ENCODE assay signal across 21 mouse cellular contexts in the genomic region with DNA sequence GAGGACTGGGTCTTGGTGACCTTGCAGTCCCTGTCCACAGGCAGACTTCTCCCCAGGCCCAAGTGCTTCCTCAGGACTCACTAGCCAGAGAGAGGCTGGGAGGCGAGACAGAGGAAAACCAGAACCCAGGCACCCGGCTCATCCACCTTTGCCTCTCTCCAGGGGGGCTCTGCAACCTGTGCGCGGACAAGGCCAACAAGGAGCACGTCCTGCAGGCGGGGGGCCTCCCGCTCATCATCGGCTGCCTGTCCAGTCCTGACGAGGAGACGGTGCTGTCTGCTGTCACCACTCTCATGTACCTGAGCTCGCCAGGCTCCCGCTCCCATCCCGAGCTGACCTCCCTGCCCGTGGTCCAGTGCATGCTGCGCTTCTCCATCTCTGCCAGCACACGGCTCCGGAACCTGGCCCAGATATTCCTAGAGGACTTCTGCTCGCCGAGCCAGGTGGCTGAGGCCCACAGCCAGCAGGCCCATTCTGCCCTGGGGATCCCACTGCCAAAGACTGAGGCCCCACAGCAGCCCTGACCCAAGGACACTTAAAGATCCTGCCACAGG. TPM values are rescaled to one million over a fixed set of nuclear protein-coding genes. Genes with fewer than 3 reads are reported as not detected.
A peak's percentile ranks its signal among the peaks of the same experiment; 100 is the strongest.
DNase-seq lines count a peak whose midpoint lies in the region; ATAC-seq lines count a peak whose summit lies in the region.
"Had no signal": no experiment of that assay in that cellular context is flagged by ENCODE, and none has a peak within 500 bp of the region (broad histone marks: within the 10 kb centered on the region; RNA-seq: fewer than 3 reads in every experiment).

No protein-coding gene starts in this region.

- no peaks in the 10 kb centered on the region for H3K27me3 ChIP-seq in limb, embryonic 12.5 days
- peaks cover 7% of the 10 kb centered on the region; the same call in 1 of the 2 replicates for H3K27me3 ChIP-seq in limb, embryonic 10.5 days (ENCODE audit: low read depth, poor library complexity, severe bottlenecking)
- no peaks in the 10 kb centered on the region for H3K27me3 ChIP-seq in embryonic facial prominence, embryonic 13.5 days
- no peaks in the 10 kb centered on the region for H3K27me3 ChIP-seq in kidney, embryonic 15.5 days
- H3K27me3 ChIP-seq: liver, embryonic 13.5 days had no signal

- H3K9me3 ChIP-seq in limb, embryonic 12.5 days: no peaks in the 10 kb centered on the region
- no peaks in the 10 kb centered on the region for H3K9me3 ChIP-seq in limb, embryonic 10.5 days (replicated peaks)
- no peaks in the 10 kb centered on the region for H3K9me3 ChIP-seq in embryonic facial prominence, embryonic 13.5 days
- no peaks in the 10 kb centered on the region for H3K9me3 ChIP-seq in kidney, embryonic 15.5 days (replicated peaks)
- H3K9me3 ChIP-seq: liver, embryonic 13.5 days; midbrain, embryonic 12.5 days had no signal

- H3K27ac ChIP-seq in limb, embryonic 12.5 days: no peak overlapping the region
- no peak overlapping the region for H3K27ac ChIP-seq in limb, embryonic 10.5 days
- no peak overlapping the region for H3K27ac ChIP-seq in embryonic facial prominence, embryonic 13.5 days
- H3K27ac ChIP-seq in kidney, embryonic 15.5 days: no peak overlapping the region
- H3K27ac ChIP-seq: liver, embryonic 13.5 days; midbrain, embryonic 12.5 days had no signal

- no peak for ATAC-seq in limb, embryonic 12.5 days (ENCODE audit: insufficient number of reproducible peaks, insufficient read depth, low FRiP score, low TSS enrichment, low read depth)
- ATAC-seq in embryonic facial prominence, embryonic 13.5 days (ENCODE audit: insufficient number of reproducible peaks, insufficient read depth, low FRiP score, low TSS enrichment, low read depth): no peak
- ATAC-seq in kidney, embryonic 15.5 days (replicated peaks; ENCODE audit: low FRiP score): no peak
- ATAC-seq: CD4-positive, CD25-positive, alpha-beta regulatory T cell, adult 4 months; inflammation-experienced regulatory T-cells, adult 6 months had no signal

- H3K4me3 ChIP-seq in limb, embryonic 12.5 days (replicated peaks): no peak overlapping the region
- no peak overlapping the region for H3K4me3 ChIP-seq in limb, embryonic 10.5 days
- no peak overlapping the region for H3K4me3 ChIP-seq in embryonic facial prominence, embryonic 13.5 days
- no peak overlapping the region for H3K4me3 ChIP-seq in kidney, embryonic 15.5 days (replicated peaks)
- H3K4me3 ChIP-seq: liver, embryonic 13.5 days; midbrain, embryonic 12.5 days had no signal

- DNase-seq in cerebellum, adult 11 months: peak; percentile 66
- no peak for DNase-seq in cerebellum, postnatal 10 days
- DNase-seq in limb, embryonic 10.5 days (ENCODE audit: low spot score): no peak
- DNase-seq in cerebellum, adult 8-10 months: peak; percentile 65
- no peak for DNase-seq in frontal cortex, adult 2 months (ENCODE audit: extremely low spot score in 1 of 2, low spot score in 1 of 2)
- DNase-seq: adrenal gland, postnatal 14 days; gastrocnemius, postnatal 10 days; heart, adult 18-20 months; kidney, adult 8-10 months; kidney, postnatal 25 days; liver, embryonic 13.5 days; lung, embryonic 14.5 days; lung, postnatal 36 days; spleen, adult 18-20 months; thymus, postnatal 4 days had no signal

- no peak overlapping the region for H3K4me2 ChIP-seq in limb, embryonic 12.5 days
- H3K4me2 ChIP-seq in embryonic facial prominence, embryonic 13.5 days: no peak overlapping the region
- no peak overlapping the region for H3K4me2 ChIP-seq in kidney, embryonic 15.5 days
- H3K4me2 ChIP-seq: liver, embryonic 13.5 days; lung, embryonic 14.5 days; midbrain, embryonic 12.5 days had no signal

- H3K4me1 ChIP-seq in limb, embryonic 12.5 days (replicated peaks): peaks cover 9% of the 10 kb centered on the region
- peaks cover 34% of the 10 kb centered on the region for H3K4me1 ChIP-seq in limb, embryonic 10.5 days
- H3K4me1 ChIP-seq in embryonic facial prominence, embryonic 13.5 days: peaks cover 21% of the 10 kb centered on the region
- H3K4me1 ChIP-seq in kidney, embryonic 15.5 days: peaks cover 23% of the 10 kb centered on the region

- H3K9ac ChIP-seq in limb, embryonic 12.5 days (replicated peaks): peak overlapping the region; percentile 27; the same call in 1 of the 2 replicates
- H3K9ac ChIP-seq in embryonic facial prominence, embryonic 13.5 days: 0 out of 2 replicates have a peak overlapping the region, but pooled peaks have one; percentile 12
- no peak overlapping the region; the same call in 1 of the 2 replicates for H3K9ac ChIP-seq in kidney, embryonic 15.5 days
- H3K9ac ChIP-seq: liver, embryonic 13.5 days; lung, embryonic 14.5 days; midbrain, embryonic 12.5 days had no signal

- H3K36me3 ChIP-seq in limb, embryonic 12.5 days: peaks cover 13% of the 10 kb centered on the region; the same call in 1 of the 2 replicates
- H3K36me3 ChIP-seq in limb, embryonic 10.5 days: peaks cover 27% of the 10 kb centered on the region
- H3K36me3 ChIP-seq in embryonic facial prominence, embryonic 13.5 days: peaks cover 19% of the 10 kb centered on the region
- peaks cover 17% of the 10 kb centered on the region for H3K36me3 ChIP-seq in kidney, embryonic 15.5 days

- 85% methylated on average over 19 of the region's 19 CpGs for WGBS in limb, embryonic 12.5 days
- WGBS in limb, embryonic 10.5 days: 87% methylated on average over 19 of the region's 19 CpGs
- WGBS in embryonic facial prominence, embryonic 13.5 days: 83% methylated on average over 19 of the region's 19 CpGs
- 89% methylated on average over 19 of the region's 19 CpGs for WGBS in kidney, embryonic 15.5 days

RNA-seq across cellular contexts. Expression of a gene that starts 3.0 kb away (rescaled TPM):
- polyA plus RNA-seq in limb, embryonic 12.5 days (2016; fragmentation: Nextera tagmentation; extraction: Ambion mirVana): 66.2 and 78.2 TPM in 2 replicates
- polyA plus RNA-seq in limb, embryonic 10.5 days (2016; fragmentation: Nextera tagmentation; extraction: Ambion mirVana): 66.2 and 83.5 TPM in 2 replicates
- polyA plus RNA-seq in embryonic facial prominence, embryonic 13.5 days (2015; fragmentation: Nextera tagmentation; extraction: Ambion mirVana): 77.2 and 85.3 TPM in 2 replicates
- 72.7 and 76.7 TPM in 2 replicates for polyA plus RNA-seq in kidney, embryonic 15.5 days (2015; fragmentation: Nextera tagmentation; extraction: Ambion mirVana)
- polyA plus RNA-seq in frontal cortex, adult 2 months (2012; rRNA removed): 73.9 and 74.9 TPM in 2 replicates

RNA-seq across cellular contexts. Expression of a gene that starts 13.2 kb away (rescaled TPM):
- polyA plus RNA-seq in limb, embryonic 12.5 days (2016; fragmentation: Nextera tagmentation; extraction: Ambion mirVana): 7.5 and 9.6 TPM in 2 replicates
- polyA plus RNA-seq in limb, embryonic 10.5 days (2016; fragmentation: Nextera tagmentation; extraction: Ambion mirVana): 7.0 and 9.9 TPM in 2 replicates
- 11.6 and 11.9 TPM in 2 replicates for polyA plus RNA-seq in embryonic facial prominence, embryonic 13.5 days (2015; fragmentation: Nextera tagmentation; extraction: Ambion mirVana)
- 8.6 and 9.1 TPM in 2 replicates for polyA plus RNA-seq in kidney, embryonic 15.5 days (2015; fragmentation: Nextera tagmentation; extraction: Ambion mirVana)
- 9.9 TPM in 2 replicates for polyA plus RNA-seq in frontal cortex, adult 2 months (2012; rRNA removed)

RNA-seq across cellular contexts. Expression of a gene that starts 25.6 kb away (rescaled TPM):
- 512 and 557 TPM in 2 replicates for polyA plus RNA-seq in limb, embryonic 12.5 days (2016; fragmentation: Nextera tagmentation; extraction: Ambion mirVana)
- polyA plus RNA-seq in limb, embryonic 10.5 days (2016; fragmentation: Nextera tagmentation; extraction: Ambion mirVana): 483 and 492 TPM in 2 replicates
- 566 and 584 TPM in 2 replicates for polyA plus RNA-seq in embryonic facial prominence, embryonic 13.5 days (2015; fragmentation: Nextera tagmentation; extraction: Ambion mirVana)
- polyA plus RNA-seq in kidney, embryonic 15.5 days (2015; fragmentation: Nextera tagmentation; extraction: Ambion mirVana): 457 and 460 TPM in 2 replicates
- polyA plus RNA-seq in frontal cortex, adult 2 months (2012; rRNA removed): 209 and 216 TPM in 2 replicates

RNA-seq across cellular contexts. Expression of a gene that starts 26.4 kb away (rescaled TPM):
- 0.15 TPM in 1 of 2 replicates, not detected in the other for polyA plus RNA-seq in limb, embryonic 12.5 days (2016; fragmentation: Nextera tagmentation; extraction: Ambion mirVana)
- polyA plus RNA-seq in limb, embryonic 10.5 days (2016; fragmentation: Nextera tagmentation; extraction: Ambion mirVana): 0.23 and 0.25 TPM in 2 replicates
- 0.17 and 0.44 TPM in 2 replicates for polyA plus RNA-seq in embryonic facial prominence, embryonic 13.5 days (2015; fragmentation: Nextera tagmentation; extraction: Ambion mirVana)
- 15.8 and 22.3 TPM in 2 replicates for polyA plus RNA-seq in kidney, embryonic 15.5 days (2015; fragmentation: Nextera tagmentation; extraction: Ambion mirVana)
- polyA plus RNA-seq in frontal cortex, adult 2 months (2012; rRNA removed): 0.06 TPM in 1 of 2 replicates, not detected in the other
- polyA plus RNA-seq: liver, embryonic 13.5 days had no signal

RNA-seq across cellular contexts. Expression of a gene that starts 47.4 kb away (rescaled TPM):
- 1,335 and 1,406 TPM in 2 replicates for polyA plus RNA-seq in limb, embryonic 12.5 days (2016; fragmentation: Nextera tagmentation; extraction: Ambion mirVana)
- 1,406 and 1,458 TPM in 2 replicates for polyA plus RNA-seq in limb, embryonic 10.5 days (2016; fragmentation: Nextera tagmentation; extraction: Ambion mirVana)
- 1,193 and 1,231 TPM in 2 replicates for polyA plus RNA-seq in embryonic facial prominence, embryonic 13.5 days (2015; fragmentation: Nextera tagmentation; extraction: Ambion mirVana)
- polyA plus RNA-seq in kidney, embryonic 15.5 days (2015; fragmentation: Nextera tagmentation; extraction: Ambion mirVana): 1,007 and 1,133 TPM in 2 replicates
- 365 and 405 TPM in 2 replicates for polyA plus RNA-seq in frontal cortex, adult 2 months (2012; rRNA removed)

Comparison
In these comparisons a context has a peak if more than half of its experiments do, and no peak if none do; other contexts are left out.
1. DNase-seq: peak in cerebellum, adult 11 months (single experiment) and cerebellum, adult 8-10 months (single experiment); none in cerebellum, postnatal 10 days (0 of 2), limb, embryonic 10.5 days (single experiment) and frontal cortex, adult 2 months (0 of 2).